Mouse (Mus musculus): ENCODE results near the gene Pnkd. TPM values are rescaled to one million over a fixed set of nuclear protein-coding genes. Genes with fewer than 3 reads are reported as not detected.

The Pnkd gene
- polyA plus RNA-seq, 1 experiment = 201 TPM

DNA sequence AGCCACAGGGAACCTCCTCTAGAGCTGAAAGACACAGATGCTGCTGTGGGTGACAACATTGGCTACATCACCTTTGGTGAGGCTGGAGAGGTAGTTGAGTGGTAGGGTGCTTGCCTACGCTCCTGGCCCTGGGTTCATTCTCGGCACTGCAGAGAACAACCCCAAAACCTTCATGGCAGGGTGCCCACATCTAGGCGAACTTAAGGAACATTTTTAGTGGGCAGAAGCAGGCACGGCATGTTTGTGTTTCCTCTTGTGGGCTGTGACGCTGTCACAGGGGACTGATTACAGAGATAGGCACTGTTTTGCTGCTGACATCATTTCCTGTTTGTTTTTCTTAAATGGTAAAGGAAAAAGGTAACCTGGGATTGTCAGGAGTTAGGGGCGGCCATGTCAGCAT is 22.2 kb upstream of the Pnkd start:
- TF ChIP-seq CTCF (IDR thresholded peaks at IDR 0.05; ENCODE audit: borderline replicate concordance, insufficient read depth, low read depth, low read length) (no peak), POLR2A (IDR thresholded peaks at IDR 0.05; ENCODE audit: borderline replicate concordance, insufficient read depth, low read length) (no peak)
- WGBS = 87% methylated on average over 6 of the region's 6 CpGs

DNA sequence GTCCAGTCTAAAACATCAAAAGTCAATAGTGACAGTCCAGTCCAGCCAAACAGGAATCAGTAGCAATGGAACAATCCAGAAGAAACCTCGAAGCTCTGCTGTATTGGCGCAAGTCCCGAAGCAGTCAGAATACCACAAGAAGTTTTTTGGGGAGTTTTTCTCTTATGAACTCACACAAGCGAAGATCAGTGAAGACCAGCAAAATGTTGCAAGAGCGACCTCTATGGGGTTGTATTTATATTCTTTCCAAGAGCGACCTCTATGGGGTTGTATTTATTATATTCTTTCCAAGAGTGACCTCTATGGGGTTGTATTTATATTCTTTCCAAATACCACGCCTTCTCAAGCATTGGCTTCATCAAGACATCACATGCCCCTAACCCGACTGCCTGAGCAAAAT is 16.0 kb upstream of the Pnkd start:
- no peak overlapping the region for H3K27ac ChIP-seq (ENCODE audit: insufficient read depth, low read length)
- no peaks in the 10 kb centered on the region for H3K4me1 ChIP-seq (ENCODE audit: control insufficient read depth, insufficient read depth, low read length)
- WGBS = 85% methylated on average over 8 of the region's 8 CpGs
- DNase-seq = no peak
- H3K4me3 ChIP-seq (replicated peaks; ENCODE audit: insufficient read depth, low read depth, low read length) = no peak overlapping the region
- TF ChIP-seq CTCF (IDR thresholded peaks at IDR 0.05; ENCODE audit: borderline replicate concordance, insufficient read depth, low read depth, low read length) (no peak), POLR2A (IDR thresholded peaks at IDR 0.05; ENCODE audit: borderline replicate concordance, insufficient read depth, low read length) (no peak)
- no peaks in the 10 kb centered on the region for H3K27me3 ChIP-seq (ENCODE audit: control insufficient read depth, insufficient read depth, low read length)

More for the DNA sequence above, 22.2 kb upstream of the Pnkd start:
- no peak for DNase-seq
- Histone ChIP-seq H3K4me1 (ENCODE audit: control insufficient read depth, insufficient read depth, low read length) (no peaks in the 10 kb centered on the region; the same call in 1 of the 2 replicates), H3K4me3 (replicated peaks; ENCODE audit: insufficient read depth, low read depth, low read length) (no peak overlapping the region), H3K27me3 (ENCODE audit: control insufficient read depth, insufficient read depth, low read length) (no peaks in the 10 kb centered on the region), H3K27ac (ENCODE audit: insufficient read depth, low read length) (no peak overlapping the region)

DNA sequence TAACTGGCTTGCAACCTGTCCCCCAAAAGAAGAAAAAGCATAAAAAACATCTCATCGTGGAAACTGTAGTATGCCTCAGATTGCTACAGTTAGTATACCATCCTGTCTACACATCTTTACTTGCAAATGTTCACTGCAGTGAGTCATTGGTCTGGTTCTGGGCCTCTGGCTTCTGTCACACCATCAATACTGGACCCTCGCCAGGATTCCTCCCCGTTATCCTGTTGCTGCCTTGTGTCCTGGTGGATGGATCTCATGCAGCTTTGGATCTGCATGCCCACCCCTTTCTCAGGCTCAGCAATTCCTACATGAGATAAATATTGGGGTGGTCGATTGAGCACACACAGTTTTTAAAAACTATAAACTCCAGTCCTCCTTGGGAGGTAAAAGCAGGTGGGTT is 13.1 kb upstream of the Pnkd start:
- H3K4me1 ChIP-seq (ENCODE audit: control insufficient read depth, insufficient read depth, low read length) = no peaks in the 10 kb centered on the region
- no peak overlapping the region for H3K27ac ChIP-seq (ENCODE audit: insufficient read depth, low read length)
- WGBS = 50% methylated on average over 4 of the region's 4 CpGs
- no peak overlapping the region for H3K4me3 ChIP-seq (replicated peaks; ENCODE audit: insufficient read depth, low read depth, low read length)
- no peaks in the 10 kb centered on the region for H3K27me3 ChIP-seq (ENCODE audit: control insufficient read depth, insufficient read depth, low read length)
- no peak for DNase-seq
- TF ChIP-seq CTCF (IDR thresholded peaks at IDR 0.05; ENCODE audit: borderline replicate concordance, insufficient read depth, low read depth, low read length) (no peak), POLR2A (IDR thresholded peaks at IDR 0.05; ENCODE audit: borderline replicate concordance, insufficient read depth, low read length) (no peak)

DNA sequence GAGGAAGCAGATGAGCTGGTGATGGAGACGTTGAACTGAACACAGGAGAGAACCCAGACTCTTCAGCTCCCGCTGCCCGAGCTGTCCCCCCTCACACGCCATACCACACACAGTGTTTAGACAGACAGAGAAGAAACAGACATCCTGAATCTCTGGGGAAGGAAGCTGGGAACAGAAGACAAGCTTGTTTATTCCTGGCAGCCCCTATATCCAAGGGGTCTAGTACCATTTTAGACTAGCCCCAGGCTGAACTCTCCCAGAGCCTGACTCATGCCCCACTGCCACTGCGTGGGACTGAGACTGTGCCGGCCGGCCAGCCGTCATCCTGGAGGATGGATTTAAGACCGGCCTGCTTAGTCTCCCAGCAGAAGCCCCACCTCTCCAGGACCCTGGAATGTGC is 9.7 kb upstream of the Pnkd start:
- Histone ChIP-seq H3K4me3 (replicated peaks; ENCODE audit: insufficient read depth, low read depth, low read length) (no peak overlapping the region), H3K27me3 (ENCODE audit: control insufficient read depth, insufficient read depth, low read length) (no peaks in the 10 kb centered on the region), H3K27ac (ENCODE audit: insufficient read depth, low read length) (no peak overlapping the region), H3K4me1 (ENCODE audit: control insufficient read depth, insufficient read depth, low read length) (no peaks in the 10 kb centered on the region)
- no peak for DNase-seq
- TF ChIP-seq CTCF (IDR thresholded peaks at IDR 0.05; ENCODE audit: borderline replicate concordance, insufficient read depth, low read depth, low read length) (no peak), POLR2A (IDR thresholded peaks at IDR 0.05; ENCODE audit: borderline replicate concordance, insufficient read depth, low read length) (no peak)
- WGBS = 58% methylated on average over 9 of the region's 9 CpGs

DNA sequence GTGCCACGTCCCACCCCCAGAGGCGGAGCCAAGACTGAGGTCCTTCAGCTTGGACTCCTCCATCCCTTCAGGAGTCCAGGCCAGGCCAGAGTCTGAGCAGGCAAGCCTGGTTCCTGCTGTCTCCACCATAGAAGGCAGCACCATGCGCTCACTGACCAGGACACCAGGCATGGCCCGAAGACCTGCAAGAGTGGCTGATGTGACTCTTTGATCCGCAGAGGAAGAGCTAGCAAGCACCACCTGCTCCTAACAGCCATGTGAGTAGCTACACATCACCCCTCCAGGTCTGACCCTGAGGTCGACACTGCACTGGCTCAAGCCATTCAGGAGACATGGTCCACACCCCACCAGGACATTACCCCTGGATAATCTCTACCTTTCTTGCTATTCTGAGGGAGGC is 7.7 kb upstream of the Pnkd start:
- no peak for DNase-seq
- Histone ChIP-seq H3K4me1 (ENCODE audit: control insufficient read depth, insufficient read depth, low read length) (no peaks in the 10 kb centered on the region), H3K27me3 (ENCODE audit: control insufficient read depth, insufficient read depth, low read length) (no peaks in the 10 kb centered on the region), H3K27ac (ENCODE audit: insufficient read depth, low read length) (no peak overlapping the region), H3K4me3 (replicated peaks; ENCODE audit: insufficient read depth, low read depth, low read length) (no peak overlapping the region)
- WGBS = 75% methylated on average over 6 of the region's 6 CpGs
- TF ChIP-seq CTCF (IDR thresholded peaks at IDR 0.05; ENCODE audit: borderline replicate concordance, insufficient read depth, low read depth, low read length) = no peak
- TF ChIP-seq POLR2A (IDR thresholded peaks at IDR 0.05; ENCODE audit: borderline replicate concordance, insufficient read depth, low read length) = no peak

DNA sequence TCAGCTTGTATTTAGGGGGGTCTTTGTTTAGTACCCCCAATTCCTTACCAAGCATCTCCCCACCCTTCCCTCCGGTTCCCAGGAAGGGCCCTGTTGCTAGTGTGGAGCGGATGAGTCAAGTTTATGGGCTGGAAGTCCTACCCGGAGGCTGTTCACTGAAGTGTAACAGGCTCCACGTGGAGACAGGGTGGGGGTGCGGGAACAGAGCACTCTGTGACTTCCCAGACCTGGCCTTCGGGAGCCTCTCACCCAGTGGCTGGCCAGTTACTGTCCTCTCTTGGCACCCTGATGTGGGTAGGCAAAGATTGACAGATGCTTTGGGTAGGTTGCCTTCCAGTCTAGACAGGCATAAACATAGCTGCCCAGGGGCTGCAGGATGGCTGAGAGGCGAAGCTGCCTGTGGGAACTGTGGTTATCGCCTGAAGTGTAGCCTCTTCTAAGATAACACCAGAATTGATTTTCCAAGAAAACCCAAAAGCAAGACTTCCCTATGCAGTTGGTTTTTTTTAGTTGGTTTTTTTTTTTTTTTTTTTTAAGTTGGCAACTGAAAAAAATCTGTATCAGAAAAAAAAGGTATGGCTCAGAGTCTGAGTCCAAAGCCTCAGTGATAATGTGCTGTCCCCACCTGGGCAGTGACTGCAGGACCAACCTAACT is 6.7 kb upstream of the Pnkd start:
- Histone ChIP-seq H3K4me1 (ENCODE audit: control insufficient read depth, insufficient read depth, low read length) (no peaks in the 10 kb centered on the region), H3K4me3 (replicated peaks; ENCODE audit: insufficient read depth, low read depth, low read length) (no peak overlapping the region), H3K27ac (ENCODE audit: insufficient read depth, low read length) (no peak overlapping the region), H3K27me3 (ENCODE audit: control insufficient read depth, insufficient read depth, low read length) (no peaks in the 10 kb centered on the region)
- DNase-seq = no peak
- 38% methylated on average over 8 of the region's 8 CpGs for WGBS
- no peak for TF ChIP-seq POLR2A (IDR thresholded peaks at IDR 0.05; ENCODE audit: borderline replicate concordance, insufficient read depth, low read length)
- TF ChIP-seq CTCF (IDR thresholded peaks at IDR 0.05; ENCODE audit: borderline replicate concordance, insufficient read depth, low read depth, low read length) = no peak

DNA sequence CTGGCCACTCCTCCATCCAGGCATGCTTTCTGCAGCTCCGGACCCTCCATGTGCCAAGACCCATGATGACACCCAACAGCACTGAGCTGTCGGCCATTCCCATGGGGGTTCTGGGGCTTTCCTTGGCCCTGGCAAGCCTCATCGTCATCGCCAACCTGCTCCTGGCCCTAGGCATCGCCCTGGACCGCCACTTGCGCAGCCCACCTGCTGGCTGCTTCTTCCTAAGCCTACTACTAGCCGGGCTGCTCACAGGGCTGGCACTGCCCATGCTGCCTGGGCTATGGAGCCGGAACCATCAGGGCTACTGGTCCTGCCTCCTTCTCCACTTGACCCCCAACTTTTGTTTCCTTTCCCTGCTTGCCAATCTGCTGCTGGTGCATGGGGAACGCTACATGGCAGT is 6.2 kb upstream of the Pnkd start, which contains the start of gene Gpbar1:
TSS of gene Gpbar1 (plus strand) at position 13 of the 400 bp plus-strand sequence.
- no peak within 1 kb of the TSS for H3K4me3 ChIP-seq (replicated peaks; ENCODE audit: insufficient read depth, low read depth, low read length)
- H3K27me3 ChIP-seq (ENCODE audit: control insufficient read depth, insufficient read depth, low read length) = no peaks in the 10 kb centered on the region
- WGBS = 65% methylated on average over 10 of the region's 10 CpGs
- no peak for TF ChIP-seq POLR2A (IDR thresholded peaks at IDR 0.05; ENCODE audit: borderline replicate concordance, insufficient read depth, low read length)
- no peak for TF ChIP-seq CTCF (IDR thresholded peaks at IDR 0.05; ENCODE audit: borderline replicate concordance, insufficient read depth, low read depth, low read length)
- H3K4me1 ChIP-seq (ENCODE audit: control insufficient read depth, insufficient read depth, low read length) = no peaks in the 10 kb centered on the region
- H3K27ac ChIP-seq (ENCODE audit: insufficient read depth, low read length) = no peak within 1 kb of the TSS
- no peak for DNase-seq

DNA sequence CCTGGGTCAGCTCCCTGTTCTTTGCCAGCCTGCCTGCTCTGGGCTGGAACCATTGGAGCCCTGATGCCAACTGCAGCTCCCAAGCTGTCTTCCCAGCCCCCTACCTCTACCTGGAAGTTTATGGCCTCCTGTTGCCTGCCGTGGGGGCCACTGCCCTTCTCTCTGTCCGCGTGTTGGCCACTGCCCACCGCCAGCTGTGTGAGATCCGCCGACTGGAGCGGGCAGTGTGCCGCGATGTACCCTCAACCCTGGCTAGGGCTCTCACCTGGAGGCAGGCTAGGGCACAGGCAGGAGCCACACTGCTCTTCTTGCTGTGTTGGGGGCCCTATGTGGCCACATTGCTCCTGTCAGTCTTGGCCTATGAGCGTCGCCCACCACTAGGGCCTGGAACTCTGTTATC is 5.7 kb upstream of the Pnkd start:
- H3K4me1 ChIP-seq (ENCODE audit: control insufficient read depth, insufficient read depth, low read length) = no peaks in the 10 kb centered on the region
- TF ChIP-seq POLR2A (IDR thresholded peaks at IDR 0.05; ENCODE audit: borderline replicate concordance, insufficient read depth, low read length) (no peak), CTCF (IDR thresholded peaks at IDR 0.05; ENCODE audit: borderline replicate concordance, insufficient read depth, low read depth, low read length) (no peak)
- WGBS = 85% methylated on average over 11 of the region's 11 CpGs
- H3K4me3 ChIP-seq (replicated peaks; ENCODE audit: insufficient read depth, low read depth, low read length) = no peak overlapping the region
- no peaks in the 10 kb centered on the region for H3K27me3 ChIP-seq (ENCODE audit: control insufficient read depth, insufficient read depth, low read length)
- no peak for DNase-seq
- H3K27ac ChIP-seq (ENCODE audit: insufficient read depth, low read length) = no peak overlapping the region
